Mouse (Mus musculus): ENCODE data around the gene Lrba.

Gene Lrba

GRCm38 (mm10) chr3:86689305-86689704, 464.8 kb downstream of the Lrba start:
- peak; percentile 9 to 14 for DNase-seq

DNA sequence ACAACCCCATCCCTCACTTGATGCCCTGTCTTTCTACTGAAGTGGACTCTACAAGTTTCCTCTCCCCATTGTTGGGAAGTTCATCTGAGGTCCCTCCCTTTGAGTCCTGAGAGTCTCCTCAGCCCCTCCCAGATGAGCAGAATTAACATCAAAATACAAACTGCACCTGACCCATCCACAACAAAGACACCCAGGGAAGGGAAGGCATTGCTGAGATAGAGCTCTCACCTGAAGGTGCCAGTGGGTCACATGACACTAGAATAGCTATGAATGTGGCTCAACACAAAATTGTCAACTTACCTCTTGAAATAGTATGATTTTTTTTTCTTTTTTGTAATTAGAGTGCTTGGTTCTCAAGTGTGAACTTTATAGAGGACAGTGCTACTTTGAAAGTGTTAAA, 468.3 kb downstream of the Lrba start:
- no peak for DNase-seq

- no peak for DNase-seq
These were observed 469.1 kb downstream of the Lrba start for GRCm38 (mm10) chr3:86693553-86693952.

DNA sequence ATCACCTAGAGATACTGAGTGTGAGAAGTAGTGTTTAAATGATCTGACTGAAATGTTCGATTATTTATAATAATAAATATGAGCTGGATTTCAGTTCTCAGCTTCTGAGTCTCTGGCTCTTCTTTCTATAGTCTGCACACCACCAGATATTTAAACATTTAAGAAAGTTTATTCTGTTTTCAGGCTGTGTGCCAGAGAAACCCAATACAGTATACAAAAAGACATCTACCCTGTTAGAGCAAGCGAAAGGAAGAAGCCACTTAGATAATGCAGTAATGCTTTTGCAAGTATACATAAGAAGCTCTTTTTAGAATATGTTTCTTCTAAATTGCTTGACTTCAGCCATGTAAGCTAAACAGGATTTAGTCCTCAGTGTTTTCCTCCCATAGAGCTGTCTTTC, 474.5 kb downstream of the Lrba start:
- no peak for DNase-seq

GRCm38 (mm10) chr3:86701163-86701563, 476.7 kb downstream of the Lrba start:
- no peak for DNase-seq

GRCm38 (mm10) chr3:86709472-86709871, 485.0 kb downstream of the Lrba start:
- DNase-seq: no peak

GRCm38 (mm10) chr3:86711530-86711929, 487.1 kb downstream of the Lrba start:
- no peak for DNase-seq

- DNase-seq: no peak
These were observed 488.3 kb downstream of the Lrba start for GRCm38 (mm10) chr3:86712758-86713157.

DNA sequence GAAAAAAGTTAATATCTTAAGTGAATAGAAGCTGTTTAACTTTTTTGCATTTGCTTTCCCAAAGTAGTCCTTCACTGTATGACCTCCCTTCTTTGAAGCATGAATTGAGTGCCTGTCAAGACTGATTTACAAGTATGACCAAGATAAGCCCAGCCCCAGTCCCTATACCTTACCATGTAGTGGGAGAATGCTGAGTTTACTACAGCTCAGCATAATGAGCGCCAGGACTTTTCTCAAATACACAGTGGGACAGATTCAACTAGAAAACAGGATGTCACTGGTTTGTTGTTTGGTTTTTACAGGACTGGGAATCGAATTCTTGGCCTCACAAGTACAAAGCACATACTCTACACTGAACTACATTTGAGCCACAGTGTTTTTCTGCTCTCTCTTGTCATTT, 490.0 kb downstream of the Lrba start:
- no peak for DNase-seq

DNA sequence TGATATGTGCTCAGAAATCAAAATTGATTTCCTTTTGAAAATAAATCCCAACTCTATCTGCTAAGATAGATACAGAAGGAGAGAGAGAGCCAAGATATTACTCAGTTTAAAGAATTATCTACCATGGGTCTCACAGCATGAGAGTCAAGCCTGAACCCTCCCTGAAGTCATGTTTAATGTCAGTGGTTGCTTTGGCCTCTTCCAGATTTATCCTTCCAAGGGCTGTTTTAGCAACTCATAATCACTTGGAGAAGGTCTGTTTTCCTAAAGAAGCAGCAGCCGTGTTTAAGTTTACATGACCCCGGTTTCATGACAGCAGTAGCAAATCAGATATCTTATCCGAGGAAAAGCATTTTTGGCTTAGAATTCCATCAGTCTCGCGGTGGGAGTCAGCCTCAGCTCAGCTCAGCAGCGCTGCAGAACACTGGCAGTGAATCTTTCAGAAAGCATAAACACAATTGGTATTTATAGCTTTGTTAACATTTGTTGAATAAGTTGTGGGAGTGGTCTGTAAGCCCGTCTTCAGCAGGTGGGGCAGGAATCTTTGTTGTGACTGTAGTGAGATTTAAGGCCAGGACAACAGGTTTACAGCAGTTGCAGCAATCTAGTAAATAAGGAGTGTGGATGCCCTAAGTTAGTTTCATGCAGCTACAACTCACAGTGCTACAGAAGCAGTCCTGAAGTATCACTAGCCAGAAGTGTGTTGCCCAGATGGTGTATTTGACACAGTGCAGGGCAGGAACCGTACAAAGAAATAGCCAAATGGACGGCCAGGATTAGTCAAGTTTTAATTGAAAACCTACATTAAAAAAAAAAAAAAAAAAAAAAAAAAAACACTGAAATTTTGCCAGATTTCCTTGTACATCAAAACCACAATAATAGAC, 499.2 kb downstream of the Lrba start:
- no peak for DNase-seq

DNA sequence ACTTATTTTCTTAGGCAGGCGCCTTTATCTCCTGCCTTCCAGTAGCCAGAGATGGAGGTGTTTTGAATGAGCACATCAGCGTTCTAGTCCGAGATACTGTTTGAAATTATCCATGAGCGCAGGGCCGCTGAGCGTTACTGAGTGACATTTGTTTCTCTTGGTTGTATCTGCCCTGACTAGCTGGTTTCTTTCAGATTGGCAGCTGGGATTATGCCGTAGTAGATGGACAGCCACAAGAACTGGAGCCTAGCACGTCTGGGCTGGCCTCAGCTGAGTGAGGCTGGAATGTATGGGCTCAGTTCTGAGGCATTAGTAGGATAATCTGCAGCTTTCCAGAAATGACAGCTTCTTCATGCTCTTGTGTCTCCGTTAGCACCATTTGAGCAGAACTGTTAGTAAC, 500.6 kb downstream of the Lrba start:
- no peak for DNase-seq

DNA sequence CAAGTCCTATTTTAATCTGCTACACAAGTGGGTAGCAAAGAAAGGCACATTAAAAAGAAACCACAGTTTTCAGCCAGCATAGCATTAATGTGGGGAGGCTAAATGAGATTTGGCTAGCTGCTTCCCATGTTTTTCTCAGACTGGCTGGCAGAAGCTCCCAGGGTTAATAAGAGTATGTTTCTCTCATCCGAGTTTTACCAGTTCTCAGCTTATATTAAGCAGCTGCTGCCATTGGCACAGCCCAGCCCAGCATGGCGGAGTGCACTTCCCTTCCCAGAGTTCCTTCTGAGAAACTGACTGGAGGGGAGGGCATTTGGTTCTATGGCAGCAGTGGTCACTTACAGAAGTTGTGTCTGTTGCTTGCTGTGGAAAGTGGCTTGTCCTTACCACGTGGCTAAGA, 514.4 kb downstream of the Lrba start:
- DNase-seq: no peak

GRCm38 (mm10) chr3:86739745-86740144, 515.3 kb downstream of the Lrba start:
- DNase-seq: no peak

- peak; percentile 43 to 56 for DNase-seq
These were observed 520.9 kb downstream of the Lrba start for GRCm38 (mm10) chr3:86745348-86745747.

DNA sequence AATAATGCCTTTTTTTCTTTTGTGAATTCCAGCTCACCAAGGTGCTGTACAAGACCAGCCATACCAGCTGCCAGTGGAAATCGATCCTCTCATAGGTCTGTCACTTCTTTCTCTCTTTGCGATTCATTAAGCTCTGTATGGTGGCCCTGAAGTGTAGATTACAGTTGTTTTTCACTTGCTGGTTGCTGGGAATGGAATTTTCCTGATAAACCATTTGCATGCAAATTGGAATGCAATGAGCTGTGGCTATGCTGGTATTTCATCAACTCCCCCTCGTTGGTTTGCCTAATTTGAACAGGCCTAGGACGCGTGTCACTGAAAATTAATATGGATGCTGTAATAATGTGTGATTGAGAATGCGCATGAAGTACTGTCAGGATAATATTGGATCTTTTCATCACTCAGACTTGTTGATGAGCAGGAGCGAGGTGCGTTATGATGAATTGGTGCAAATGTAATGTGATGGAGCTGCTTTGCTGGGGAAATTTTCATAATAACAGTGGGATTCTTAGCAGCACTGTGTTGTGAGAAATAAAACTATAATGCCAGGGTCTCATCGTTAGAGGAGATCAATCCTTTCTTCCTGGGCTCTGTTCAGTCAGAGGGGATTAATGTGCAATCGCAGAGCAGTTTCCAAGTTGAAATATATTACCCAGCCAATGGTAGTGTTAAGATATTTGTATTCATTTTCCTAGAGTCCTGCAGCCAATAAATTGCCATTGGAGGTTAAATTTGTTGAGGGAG, 521.5 kb downstream of the Lrba start:
- DNase-seq: no peak

GRCm38 (mm10) chr3:86750652-86751051, 526.2 kb downstream of the Lrba start:
- DNase-seq: no peak

DNA sequence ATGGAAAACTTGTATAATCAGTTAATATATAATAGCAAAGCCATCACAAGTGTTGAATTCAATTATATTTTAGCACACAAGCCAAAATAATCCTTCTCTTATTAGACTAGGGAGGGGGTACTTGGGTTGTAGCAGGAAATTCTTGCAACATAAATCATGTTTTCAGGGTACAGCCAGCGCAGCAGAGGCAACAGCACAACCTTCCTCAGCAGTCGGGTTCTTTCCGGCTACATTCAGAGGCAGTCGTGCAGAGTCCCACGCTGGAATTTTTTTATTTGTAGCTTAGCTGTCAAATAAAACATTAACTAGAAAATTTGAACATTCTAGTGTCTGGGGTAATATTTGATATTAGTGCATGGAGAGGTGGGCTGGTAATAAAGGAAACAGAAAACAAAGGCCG, 529.7 kb downstream of the Lrba start:
- DNase-seq: no peak

DNA sequence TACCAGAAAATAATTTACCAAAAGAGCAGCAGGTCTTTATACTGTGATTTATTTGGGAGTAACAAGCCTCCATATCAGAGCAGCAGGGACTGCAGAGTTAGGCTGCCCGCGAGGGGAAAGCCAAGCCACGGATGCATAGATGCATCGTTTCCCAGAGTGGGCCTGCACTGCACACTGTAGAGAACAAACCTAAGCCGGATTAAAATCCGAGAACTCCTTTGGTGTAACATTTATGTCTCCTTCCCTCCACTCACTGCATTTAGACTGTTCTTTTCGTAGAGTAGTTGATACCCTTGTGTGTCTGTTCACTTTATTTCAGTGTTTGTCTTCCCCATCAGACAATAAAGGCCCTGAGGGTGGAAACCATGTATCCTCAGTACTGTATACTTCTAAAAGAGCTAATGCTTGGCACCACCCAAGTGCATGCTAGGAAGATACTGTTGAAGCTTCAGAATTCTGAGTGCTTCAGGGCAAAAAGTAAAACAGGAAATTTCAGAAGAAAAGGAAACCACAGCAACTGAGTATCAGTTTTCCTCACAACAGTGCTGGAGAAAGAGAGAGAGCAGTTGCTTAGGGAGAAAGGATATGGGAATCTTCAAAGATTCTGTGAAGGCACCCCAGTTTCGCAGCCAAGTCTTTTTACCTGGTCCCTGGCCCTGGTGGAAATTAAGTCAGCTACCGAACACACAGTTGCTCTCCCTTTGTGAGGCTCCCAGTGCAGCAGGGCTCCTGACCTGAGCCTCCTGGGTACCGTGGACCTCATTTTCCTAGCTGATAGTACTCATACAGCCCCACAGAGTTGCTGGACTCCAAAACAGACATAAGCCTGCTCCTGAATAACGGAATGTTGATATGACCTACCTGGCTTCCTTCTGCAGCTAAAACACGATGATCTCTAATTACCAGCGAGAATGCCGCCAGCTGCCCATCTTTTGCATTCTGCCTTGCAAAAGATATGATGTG, 530.4 kb downstream of the Lrba start:
- DNase-seq: no peak

DNA sequence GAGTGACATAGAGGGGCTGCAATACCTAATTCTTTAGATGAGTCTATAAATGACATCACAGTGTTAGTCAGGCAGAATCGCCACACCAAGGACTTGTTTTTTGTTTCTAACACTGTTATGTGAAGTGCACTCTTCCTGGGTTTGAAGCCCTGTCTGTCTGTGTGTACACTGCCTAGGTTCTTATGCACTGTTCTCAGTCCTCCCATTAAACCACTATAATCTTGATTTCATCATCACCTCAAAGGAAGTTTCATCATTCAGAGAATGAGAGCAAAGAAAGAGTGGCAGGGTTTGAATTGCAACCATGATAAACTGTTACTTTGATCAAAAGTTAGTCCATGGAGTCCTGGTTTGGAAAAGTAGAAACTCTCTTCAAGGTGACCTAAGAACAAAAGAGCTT, 532.1 kb downstream of the Lrba start:
- DNase-seq: no peak

GRCm38 (mm10) chr3:86758727-86759126, 534.2 kb downstream of the Lrba start:
- no peak for DNase-seq

- no peak for DNase-seq
These were observed 534.9 kb downstream of the Lrba start for GRCm38 (mm10) chr3:86759383-86759782.

- no peak for DNase-seq
These were observed 535.4 kb downstream of the Lrba start for GRCm38 (mm10) chr3:86759834-86760233.

- DNase-seq: no peak
These were observed 536.0 kb downstream of the Lrba start for GRCm38 (mm10) chr3:86760474-86760873.

Measured in cerebellum, postnatal 14 days (tissue).